Mouse (Mus musculus) liver, adult 2 months (tissue): ENCODE measurements at regions not wholly inside any gene's neighbourhood (a gene's known extent, or its start where the extent isn't known, plus 50 kb on each side); places are given as distances from the start of the nearest gene placed in this dataset.

Experiments used
- CTCF ChIP-seq: fragments of 200-500 bp; IDR thresholded peaks from 2 replicates; pipeline ENCODE4 v1.5.1; 2011; ENCODE audit warnings: low read depth, low read length, control low read depth
- POLR2A ChIP-seq: fragments of 200-500 bp; IDR thresholded peaks from 2 replicates; pipeline ENCODE4 v1.6.1; 2011; ENCODE audit warnings: low read length, control low read depth; ENCODE audit not compliant: insufficient read depth; ENCODE audit errors: extremely low read depth

GRCm38 (mm10) chr12:54283011-54283410 lies 79.4 kb upstream of the Egln3 start:
- TF ChIP-seq POLR2A (no peak), CTCF (no peak)
